Mouse (Mus musculus): Measurements from ENCODE around the gene Ttc7b.

DNA sequence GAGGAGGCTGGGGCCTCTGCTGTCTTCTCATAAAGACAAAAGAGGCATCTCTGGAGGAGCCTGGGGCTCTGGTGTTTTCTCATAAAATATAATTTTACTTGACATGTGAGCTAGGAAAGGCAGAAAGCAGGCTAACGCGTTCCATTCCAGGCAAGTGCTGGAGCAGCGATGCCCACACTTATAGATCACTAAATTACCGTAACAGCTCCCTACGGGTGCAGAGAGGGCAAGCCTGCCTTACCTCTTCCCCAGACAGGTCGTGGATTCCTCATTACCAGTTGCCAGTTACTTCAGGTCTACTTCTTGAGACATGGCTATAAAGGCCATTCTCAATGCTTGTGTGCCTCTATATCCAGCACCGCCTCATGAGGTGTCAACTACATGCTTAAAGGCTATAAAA, 82.1 kb downstream of the Ttc7b start:
- TF ChIP-seq CEBPB (IDR thresholded peaks at IDR 0.05; ENCODE audit: insufficient read depth, poor library complexity, severe bottlenecking) = no peak
- TF ChIP-seq E2F4 (IDR thresholded peaks at IDR 0.05; ENCODE audit: insufficient read depth) = no peak
- no peak for TF ChIP-seq POLR2A (IDR thresholded peaks at IDR 0.05; ENCODE audit: insufficient read length, low read depth)
- no peak for TF ChIP-seq MAX (IDR thresholded peaks at IDR 0.05; ENCODE audit: low read depth)
- TF ChIP-seq TCF12 (IDR thresholded peaks at IDR 0.05; ENCODE audit: insufficient read depth, poor library complexity, severe bottlenecking) = no peak
- TF ChIP-seq MYOG (IDR thresholded peaks at IDR 0.05; ENCODE audit: control insufficient read depth in 1 of 3, insufficient read depth in 1 of 3, insufficient read length in 2 of 3, low read depth in 2 of 3) = no peak
- no peak for TF ChIP-seq POLR2AphosphoS2 (IDR thresholded peaks at IDR 0.05; ENCODE audit: insufficient read length, low read depth)
- no peak for TF ChIP-seq USF1 (IDR thresholded peaks at IDR 0.05; ENCODE audit: low read depth)
- TF ChIP-seq TCF3 (IDR thresholded peaks at IDR 0.05; ENCODE audit: insufficient read length, low read depth) = no peak
- TF ChIP-seq MYOD1 (IDR thresholded peaks at IDR 0.05; ENCODE audit: control insufficient read depth in 1 of 3, insufficient read length in 2 of 3, low read depth in 2 of 3) = no peak
- no peak for TF ChIP-seq SRF (IDR thresholded peaks at IDR 0.05; ENCODE audit: control insufficient read depth, insufficient read length, low read depth)
- no peak for TF ChIP-seq REST (IDR thresholded peaks at IDR 0.05; ENCODE audit: insufficient read depth, insufficient read length)
